Mouse (Mus musculus) frontal cortex, adult 2 months (tissue): ENCODE measurements at regions not wholly inside any gene's neighbourhood (a gene's known extent, or its start where the extent isn't known, plus 50 kb on each side); places are given as distances from the start of the nearest gene placed in this dataset.

ENCODE experiments used
- DNase-seq, 2 experiments: peaks; one replicate each; pipeline ENCODE4 v3.0.0; 2022; ENCODE audit warnings: low spot score in 1 of 2; ENCODE audit errors: extremely low spot score in 1 of 2

GRCm38 (mm10) chr10:41018888-41019287 is 53.2 kb downstream of the Gpr6 start:
- DNase-seq: no peak

- no peak for DNase-seq
Observed at GRCm38 (mm10) chr10:41016547-41016946, 55.5 kb downstream of the Gpr6 start.

DNA sequence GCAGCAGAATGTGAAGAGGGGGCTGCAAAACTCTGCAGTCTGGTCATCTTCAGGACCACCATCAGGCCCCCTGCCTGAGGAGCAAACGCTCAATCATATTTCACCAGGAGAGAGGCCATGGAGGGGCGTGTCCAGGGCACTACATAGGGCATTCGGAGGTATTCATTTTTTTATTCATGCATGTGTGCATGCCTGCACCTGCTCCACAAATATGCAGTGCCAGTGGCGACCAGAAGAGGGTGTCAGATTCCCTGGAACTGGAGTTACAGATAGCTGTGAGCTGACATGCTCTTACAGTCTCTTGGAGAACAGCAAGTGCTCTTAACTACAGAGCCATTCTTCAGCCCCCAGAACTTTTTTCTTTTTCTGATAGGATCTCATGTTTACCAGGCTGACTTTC is 56.4 kb downstream of the Gpr6 start:
- peak; percentile 59 to 87 for DNase-seq

DNA sequence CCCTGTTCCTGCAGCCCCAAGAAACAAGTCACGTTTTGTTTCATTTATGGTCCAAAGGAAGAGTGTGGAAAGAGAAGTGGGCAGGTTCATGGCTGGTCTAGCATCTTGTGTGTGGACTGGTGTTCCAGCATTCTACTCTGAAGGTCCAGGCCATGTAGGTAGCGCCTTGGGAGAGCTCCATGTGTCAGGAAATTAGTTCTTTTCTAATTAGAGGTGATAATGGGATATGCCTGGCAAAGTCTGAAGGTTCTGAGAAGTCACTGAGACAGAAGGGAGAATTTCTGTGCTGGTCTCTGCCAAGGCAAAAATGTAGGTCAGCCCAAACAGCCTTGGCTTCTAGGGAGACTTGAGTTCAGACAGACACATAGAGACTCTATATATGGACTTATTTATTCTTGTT is 61.5 kb downstream of the Gpr6 start:
- no peak for DNase-seq

DNA sequence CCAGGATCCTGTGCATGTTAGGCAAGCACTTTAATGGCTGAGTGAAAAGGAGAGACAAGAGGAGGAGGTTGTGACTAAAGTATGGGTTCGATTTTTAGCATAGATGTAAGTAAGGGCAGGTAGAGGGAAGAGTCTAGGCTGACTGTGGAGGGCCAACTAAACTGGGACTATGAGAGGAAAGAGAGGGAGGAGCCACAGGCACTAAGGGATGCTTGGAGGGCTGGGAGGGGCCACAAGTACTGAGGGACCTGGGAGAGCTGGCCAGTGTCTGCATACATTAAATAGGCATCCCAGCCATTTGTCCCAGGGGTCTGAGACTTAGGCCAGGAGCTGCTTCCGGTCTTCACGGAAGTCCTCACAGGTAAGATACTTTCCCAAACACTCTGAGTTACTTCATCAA is 64.2 kb downstream of the Gpr6 start:
- no peak for DNase-seq

DNA sequence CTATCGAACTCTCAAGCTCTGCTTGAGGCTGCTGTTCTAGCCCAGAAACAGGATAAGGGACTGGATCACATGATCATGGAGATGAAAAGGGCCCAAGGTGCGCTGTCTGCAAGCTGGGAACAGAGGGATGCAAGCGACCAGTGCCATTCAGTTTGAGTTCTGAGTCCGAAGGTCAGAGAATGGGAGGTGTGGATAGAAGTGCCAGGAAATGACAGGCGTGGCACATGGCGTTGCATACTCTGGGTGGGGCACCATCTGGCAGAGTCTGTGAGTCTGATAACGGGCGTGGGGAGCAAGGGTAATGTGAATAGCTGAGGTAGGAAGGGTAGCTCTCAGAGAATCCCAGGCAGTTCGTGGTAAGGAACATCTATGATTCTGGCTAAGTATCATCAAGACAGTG is 65.5 kb downstream of the Gpr6 start:
- DNase-seq: no peak

DNA sequence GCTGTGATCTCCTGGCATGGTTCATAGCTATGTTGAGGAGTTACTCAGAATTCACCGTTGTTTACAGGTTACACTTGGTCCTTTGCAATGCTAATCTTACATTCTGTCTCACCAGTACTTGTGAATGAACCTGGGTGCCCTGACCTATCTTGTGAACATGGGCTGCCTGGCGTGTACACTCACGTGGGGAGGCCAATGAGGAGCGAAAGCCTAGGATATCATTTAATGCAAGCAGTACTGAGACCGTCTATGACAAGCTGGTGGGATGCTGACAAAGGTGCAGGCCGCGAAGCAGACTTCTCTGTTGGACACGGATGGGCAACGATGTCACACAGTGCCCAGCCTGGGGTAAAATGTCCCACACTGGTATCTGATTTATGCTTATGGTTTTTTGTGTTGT is 66.3 kb downstream of the Gpr6 start:
- no peak for DNase-seq

DNA sequence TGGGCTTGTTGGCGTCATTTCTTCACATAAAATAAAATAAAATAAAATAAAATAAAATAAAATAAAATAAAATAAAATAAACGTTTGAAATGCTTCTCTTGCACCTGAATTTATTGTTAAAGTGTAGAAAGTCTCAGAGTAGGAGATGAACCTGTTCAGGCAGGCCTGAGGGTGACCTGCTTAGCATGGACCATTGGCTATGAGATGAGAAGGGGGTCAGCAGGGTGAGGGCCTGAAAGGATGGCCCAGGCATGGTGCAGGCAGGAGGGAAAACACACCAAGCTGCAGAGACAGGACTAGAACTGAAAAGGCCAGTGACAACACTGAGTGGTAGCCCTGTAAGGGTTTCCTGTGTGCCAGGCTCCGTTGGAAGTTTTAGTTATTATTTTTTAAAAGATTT is 67.3 kb downstream of the Gpr6 start:
- DNase-seq: no peak

GRCm38 (mm10) chr10:41004044-41004689 is 67.9 kb downstream of the Gpr6 start:
- peak; percentile 40 to 82 for DNase-seq

GRCm38 (mm10) chr10:41003197-41003596 is 68.9 kb downstream of the Gpr6 start:
- DNase-seq: no peak

- no peak for DNase-seq
Observed at GRCm38 (mm10) chr10:41000965-41001364, 71.1 kb downstream of the Gpr6 start.

- DNase-seq: no peak
Observed at GRCm38 (mm10) chr10:40999486-40999885, 72.6 kb downstream of the Gpr6 start.

GRCm38 (mm10) chr10:40998799-40999198 is 73.3 kb downstream of the Gpr6 start:
- no peak for DNase-seq

- DNase-seq: peak in 1 of 2 experiments; percentile 58
Observed at GRCm38 (mm10) chr10:40998330-40998729, 73.8 kb downstream of the Gpr6 start.

DNA sequence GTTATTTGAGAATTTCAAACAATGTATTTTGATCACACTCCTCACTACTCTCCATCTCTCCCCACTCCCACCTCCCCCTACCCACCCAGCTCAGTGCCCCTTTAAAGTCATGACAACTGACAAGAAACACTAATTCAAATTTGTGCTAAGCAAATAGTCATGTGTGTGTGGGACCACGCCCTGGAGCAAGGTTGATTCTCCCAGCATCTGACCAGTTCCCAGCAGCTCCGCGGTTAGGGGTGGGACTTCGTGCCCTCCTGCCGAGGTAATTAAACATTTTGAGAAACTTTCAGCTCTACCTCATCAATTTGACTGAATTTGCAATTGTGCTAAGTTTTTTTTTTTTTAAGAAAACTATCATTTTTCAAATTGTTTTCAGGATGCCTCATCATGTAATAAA is 74.5 kb downstream of the Gpr6 start:
- no peak for DNase-seq
